Mouse (Mus musculus) intestine, embryonic 14.5 days (tissue): Measurements from ENCODE around the gene Chst5. TPM values are rescaled to one million over a fixed set of nuclear protein-coding genes. Genes with fewer than 3 reads are reported as not detected.
"Not testable (repeated sequence)": the region's sequence is repeated elsewhere in the genome, so short reads cannot be mapped to it uniquely, and the experiment has no call there.

Experiments
- ATAC-seq: fragments of 200-750 bp; cut with Nextera tagmentation; replicated peaks from 2 replicates; pipeline ENCODE4 v1.8.0; 2017; ENCODE audit warnings: low read depth, moderate number of reproducible peaks, moderate TSS enrichment, moderate library complexity; ENCODE audit not compliant: low FRiP score, low TSS enrichment
- DNase-seq: peaks from one replicate; pipeline ENCODE4 v3.0.0-alpha.2; 2018; ENCODE audit warnings: low spot score
- H3K27ac ChIP-seq: fragments of 300-500 bp; sonication (generic); 2 replicates; pipeline ENCODE4 v1.5.1; 2014; ENCODE audit warnings: low read depth, mild to moderate bottlenecking, control low read depth
- H3K27me3 ChIP-seq: fragments of 300-500 bp; sonication (generic); replicated peaks from 2 replicates; pipeline ENCODE4 v1.6.1; 2014; ENCODE audit warnings: low read length, control low read depth; ENCODE audit not compliant: control insufficient read depth, insufficient read depth
- H3K36me3 ChIP-seq: fragments of 300-500 bp; sonication (generic); 2 replicates; pipeline ENCODE4 v1.6.1; 2014; ENCODE audit warnings: low read length, control low read depth; ENCODE audit not compliant: control insufficient read depth, insufficient read depth
- H3K4me1 ChIP-seq: fragments of 300-500 bp; sonication (generic); replicated peaks from 2 replicates; pipeline ENCODE4 v1.6.1; 2014; ENCODE audit warnings: low read length, control low read depth, mixed read lengths; ENCODE audit not compliant: control insufficient read depth, insufficient read depth
- H3K4me2 ChIP-seq: fragments of 300-500 bp; sonication (generic); 2 replicates; pipeline ENCODE4 v1.6.1; 2014; ENCODE audit warnings: low read length
- H3K4me3 ChIP-seq: fragments of 300-500 bp; sonication (generic); 2 replicates; pipeline ENCODE4 v1.5.1; 2014; ENCODE audit warnings: low read depth, low read length, control low read depth, mixed read lengths
- H3K9ac ChIP-seq: fragments of 300-500 bp; sonication (generic); 2 replicates; pipeline ENCODE4 v1.6.1; 2014; ENCODE audit warnings: mild to moderate bottlenecking, low read length
- H3K9me3 ChIP-seq: fragments of 300-500 bp; sonication (generic); 2 replicates; pipeline ENCODE4 v1.6.1; 2016; ENCODE audit warnings: low read length, control low read depth; ENCODE audit not compliant: control insufficient read depth
- WGBS: fragments of 180-500 bp; shearing (Covaris S2); extraction: QIAGEN DNeasy Blood & Tissue Kit; methylation state at CpG from one replicate; pipeline ENCODE4 v1.1.7; 2014; 5-methylcytosine and 5-hydroxymethylcytosine counted together
- polyA plus RNA-seq: library from polyadenylated mRNA; unstranded; fragments of >200 nt; fragmentation: Nextera tagmentation; extraction: Ambion mirVana; gene quantifications from 2 replicates; pipeline ENCODE4 v1.2.1, GENCODE M21; 2014

The Chst5 gene
- polyA plus RNA-seq, 1 experiment from 2014 or later, result 2.1 TPM

DNA sequence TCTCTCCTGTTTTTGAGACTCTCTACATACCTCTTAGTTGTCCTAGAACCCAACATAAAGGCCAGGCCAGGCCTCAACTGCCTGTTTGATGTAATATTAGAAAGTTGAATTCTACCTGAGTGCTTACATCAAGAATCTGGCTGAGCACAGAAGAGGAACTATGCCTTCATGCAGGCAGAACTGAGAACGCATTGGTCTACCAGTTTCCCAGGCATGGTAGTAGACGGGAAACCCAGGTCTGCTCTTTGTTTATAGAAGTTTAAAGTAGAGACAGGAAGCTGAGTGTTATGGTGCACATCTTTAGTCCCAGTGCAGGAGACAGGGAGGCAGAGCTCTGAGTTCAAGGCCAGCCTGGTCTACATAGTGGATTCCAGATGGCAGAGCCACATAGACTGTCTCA, 36.9 kb upstream of the Chst5 start:
- no peaks in the 10 kb centered on the region for H3K4me1 ChIP-seq
- DNase-seq (no peak), ATAC-seq (no peak)
- no peaks in the 10 kb centered on the region for H3K27me3 ChIP-seq
- 73% methylated on average over 2 of the region's 2 CpGs for WGBS
- no peak overlapping the region for H3K4me3 ChIP-seq
- H3K9me3 ChIP-seq, result no peaks in the 10 kb centered on the region
- no peak overlapping the region for H3K4me2 ChIP-seq
- H3K36me3 ChIP-seq, result peaks cover 73% of the 10 kb centered on the region
- no peak overlapping the region for H3K27ac ChIP-seq
- no peak overlapping the region for H3K9ac ChIP-seq

DNA sequence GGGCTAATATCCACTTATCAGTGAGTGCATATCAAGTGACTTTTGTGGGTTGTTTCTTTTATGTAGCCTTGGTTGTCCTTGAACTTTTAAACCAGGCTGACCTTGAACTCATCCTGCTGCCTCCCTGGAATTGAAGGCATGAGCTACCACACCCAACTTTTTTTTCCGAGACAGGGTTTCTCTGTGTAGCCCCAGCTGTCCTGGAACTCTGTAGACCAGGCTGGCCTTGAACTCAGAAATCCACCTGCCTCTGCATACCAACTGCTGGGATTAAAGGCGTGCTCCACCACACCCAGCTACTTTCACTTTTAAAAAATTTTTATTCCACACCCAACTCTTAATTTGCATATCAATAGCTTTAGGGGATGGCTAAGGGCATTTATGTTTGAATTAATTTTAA, 33.3 kb upstream of the Chst5 start:
- H3K4me2 ChIP-seq, result no peak overlapping the region
- ATAC-seq (no peak), DNase-seq (no peak)
- H3K27ac ChIP-seq, result no peak overlapping the region
- no peak overlapping the region for H3K9ac ChIP-seq
- H3K4me1 ChIP-seq, result peaks cover 6% of the 10 kb centered on the region; the same call in 1 of the 2 replicates
- H3K27me3 ChIP-seq, result no peaks in the 10 kb centered on the region
- no peak overlapping the region for H3K4me3 ChIP-seq
- peaks cover 59% of the 10 kb centered on the region for H3K36me3 ChIP-seq
- no peaks in the 10 kb centered on the region for H3K9me3 ChIP-seq
- 86% methylated on average over 2 of the region's 2 CpGs for WGBS

DNA sequence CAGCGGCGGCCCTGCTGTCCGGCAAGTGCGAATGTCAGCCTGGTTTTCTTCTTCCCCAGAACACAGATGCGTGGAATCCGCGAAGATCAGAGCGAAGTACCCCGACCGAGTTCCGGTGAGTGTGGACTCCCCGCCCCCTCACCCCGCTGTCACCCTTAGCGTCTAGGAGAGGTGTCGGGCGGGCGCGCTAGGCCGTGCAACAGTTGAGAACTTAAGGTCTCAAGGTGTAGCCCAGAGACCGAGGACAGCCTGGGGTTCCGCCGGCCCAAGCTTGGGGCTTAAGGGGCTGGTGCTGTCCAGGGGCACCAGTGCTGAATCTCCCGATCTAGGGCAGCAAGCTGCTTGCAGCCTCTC, 30.8 kb upstream of the Chst5 start:
- Histone ChIP-seq H3K36me3 (peaks cover 37% of the 10 kb centered on the region), H3K4me3 (peak overlapping the region; percentile 98), H3K27me3 (no peaks in the 10 kb centered on the region), H3K9ac (peak overlapping the region; percentile 67), H3K4me2 (peak overlapping the region; percentile 69), H3K27ac (peak overlapping the region; percentile 69), H3K4me1 (peaks cover 6% of the 10 kb centered on the region; the same call in 1 of the 2 replicates), H3K9me3 (no peaks in the 10 kb centered on the region)
- ATAC-seq (peak; percentile 12; the same call in 1 of the 2 replicates), DNase-seq (peak; percentile 75)
- under 1% methylated on average over 23 of the region's 23 CpGs for WGBS

DNA sequence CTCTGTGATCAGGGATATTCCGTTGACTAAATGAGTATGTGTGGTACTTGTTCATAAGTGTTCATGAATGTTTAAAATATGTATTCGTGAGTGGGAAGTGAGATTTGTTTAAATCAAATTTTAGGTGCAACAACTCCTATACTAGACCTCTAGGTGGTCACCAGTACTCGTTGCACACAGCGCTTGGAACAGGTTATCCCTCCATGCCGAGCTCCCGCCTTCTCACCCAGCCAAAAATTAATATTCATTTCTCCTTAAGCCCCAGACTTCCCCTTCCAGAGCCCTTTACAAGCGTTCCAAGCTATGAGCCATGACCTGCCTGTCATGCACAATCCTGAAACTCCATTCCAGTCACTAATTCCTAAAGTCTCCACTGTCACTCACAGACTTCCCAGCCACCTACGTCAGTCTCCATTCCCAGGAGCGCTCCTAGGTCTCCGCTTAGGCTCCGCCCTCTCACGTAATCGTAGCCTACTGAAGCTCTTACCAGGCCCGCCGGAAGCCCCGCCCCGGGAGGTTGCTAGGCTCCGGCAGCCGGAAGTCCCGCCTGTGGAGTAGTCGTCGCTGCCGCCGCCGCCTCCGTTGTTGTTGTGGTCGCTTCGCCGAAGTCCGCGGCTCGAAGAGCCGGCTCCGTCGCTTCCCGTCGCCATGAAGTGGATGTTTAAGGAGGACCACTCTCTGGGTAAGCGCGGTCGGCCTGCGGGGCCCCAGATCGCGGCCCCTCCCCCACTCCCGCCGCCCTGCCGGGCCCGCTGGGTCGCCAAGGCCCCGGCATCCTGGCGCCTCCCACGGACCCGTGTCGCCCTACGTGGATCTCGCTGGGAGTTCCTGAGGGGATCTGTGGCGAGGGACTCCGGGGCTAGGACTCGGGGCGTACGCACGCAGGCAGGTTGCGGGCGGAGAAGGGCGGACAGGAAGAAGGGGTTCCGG, 30.2 kb upstream of the Chst5 start, which contains the start of gene Gabarapl2:
Gene Gabarapl2 (plus strand): TSS at position 533 of the 930 bp plus-strand sequence.
- Histone ChIP-seq H3K27me3 (no peaks in the 10 kb centered on the region), H3K4me1 (peaks cover 6% of the 10 kb centered on the region; the same call in 1 of the 2 replicates), H3K4me2 (peak within 1 kb of the TSS; percentile 69), H3K9me3 (no peaks in the 10 kb centered on the region), H3K9ac (peak within 1 kb of the TSS; percentile 67), H3K27ac (peak within 1 kb of the TSS; percentile 69), H3K36me3 (peaks cover 30% of the 10 kb centered on the region), H3K4me3 (peak within 1 kb of the TSS; percentile 98)
- DNase-seq (peak; percentile 93), ATAC-seq (peak; percentile 97)
- under 1% methylated on average over 65 of the region's 65 CpGs for WGBS

DNA sequence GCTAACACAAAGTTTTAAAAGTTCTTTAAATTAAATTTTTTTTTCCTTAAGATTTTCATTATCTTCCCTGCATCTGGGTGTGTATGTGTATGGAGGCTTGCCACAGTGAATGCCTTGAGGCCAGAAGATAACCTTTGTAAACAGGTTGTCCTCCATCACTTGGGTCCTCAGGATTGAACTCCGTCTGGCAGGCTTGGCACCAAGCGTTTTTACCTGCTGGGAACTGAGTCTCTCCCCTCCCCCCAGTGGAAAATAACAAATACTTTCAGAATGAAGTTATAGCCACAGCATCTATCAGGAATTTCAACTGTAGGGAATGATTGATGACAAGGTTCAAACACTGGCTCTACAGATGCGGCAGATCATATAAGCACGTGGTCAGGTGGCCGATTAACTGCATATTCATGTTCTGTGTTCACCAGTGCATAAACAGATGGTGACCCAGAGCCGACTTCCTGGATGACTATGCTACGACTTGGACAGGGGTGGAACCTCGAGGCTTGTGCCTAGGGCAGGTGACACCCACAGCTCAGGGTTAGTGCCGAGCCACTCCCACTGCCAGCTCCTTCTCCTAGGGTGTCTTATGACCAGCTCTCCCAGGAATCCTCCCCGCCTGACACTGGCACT, 29.4 kb upstream of the Chst5 start:
- Histone ChIP-seq H3K27me3 (no peaks in the 10 kb centered on the region), H3K27ac (peak overlapping the region; percentile 34; the same call in 1 of the 2 replicates), H3K36me3 (peaks cover 24% of the 10 kb centered on the region), H3K4me1 (peaks cover 6% of the 10 kb centered on the region; the same call in 1 of the 2 replicates), H3K4me3 (peak overlapping the region; percentile 98), H3K9me3 (no peaks in the 10 kb centered on the region), H3K9ac (peak overlapping the region; percentile 34), H3K4me2 (peak overlapping the region; percentile 69)
- ATAC-seq, result peak; percentile 86
- 5% methylated on average over 10 of the region's 10 CpGs for WGBS
- peak; percentile 76 for DNase-seq

DNA sequence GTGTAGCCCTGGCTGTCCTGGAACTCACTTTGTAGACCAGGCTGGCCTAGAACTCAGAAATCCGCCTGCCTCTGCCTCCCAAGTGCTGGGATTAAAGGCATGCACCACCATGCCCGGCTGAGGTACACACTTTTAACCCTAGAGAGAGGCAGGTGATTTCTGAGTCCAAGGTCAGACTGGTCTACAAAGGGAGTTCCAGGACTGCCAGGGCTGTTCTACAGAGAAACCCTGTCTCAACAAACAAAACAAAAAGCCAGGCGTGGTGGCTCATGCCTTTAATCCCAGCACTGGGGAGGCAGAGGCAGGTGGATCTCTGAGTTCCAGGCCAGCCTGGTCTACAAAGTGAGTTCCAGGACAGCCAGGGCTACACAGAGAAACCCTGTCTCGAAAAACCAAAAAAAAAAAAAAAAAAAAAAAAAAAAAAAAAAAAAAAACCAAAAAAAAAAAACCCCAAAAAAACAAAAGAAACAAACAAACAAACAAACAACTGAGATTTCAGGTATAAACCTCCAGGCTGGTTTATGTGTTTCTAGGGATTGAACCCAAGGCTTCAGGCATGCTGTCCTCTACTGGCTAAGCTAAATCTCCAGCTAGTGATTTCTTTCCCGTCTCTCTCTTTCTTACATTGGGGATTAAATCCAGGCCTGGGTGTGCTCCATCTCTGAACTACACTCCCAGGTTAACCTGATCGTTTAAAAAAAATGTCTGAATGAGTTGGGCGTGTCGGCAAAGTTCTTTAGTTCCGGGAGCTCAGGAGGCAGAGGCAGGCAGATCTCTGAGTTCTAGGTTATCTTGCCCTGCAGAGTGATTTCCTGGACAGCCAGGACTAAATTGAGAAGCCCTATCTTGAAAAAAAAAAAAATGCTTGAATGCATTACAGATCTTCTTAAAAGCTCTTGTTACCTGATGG, 28.1 kb upstream of the Chst5 start:
- 91% methylated on average over 8 of the region's 9 CpGs for WGBS
- not testable (repeated sequence) for H3K4me2 ChIP-seq, DNase-seq, H3K27ac ChIP-seq, H3K9me3 ChIP-seq, H3K27me3 ChIP-seq, H3K4me1 ChIP-seq, ATAC-seq, H3K4me3 ChIP-seq, H3K9ac ChIP-seq
- peaks cover 11% of the 10 kb centered on the region; the same call in 1 of the 2 replicates for H3K36me3 ChIP-seq

DNA sequence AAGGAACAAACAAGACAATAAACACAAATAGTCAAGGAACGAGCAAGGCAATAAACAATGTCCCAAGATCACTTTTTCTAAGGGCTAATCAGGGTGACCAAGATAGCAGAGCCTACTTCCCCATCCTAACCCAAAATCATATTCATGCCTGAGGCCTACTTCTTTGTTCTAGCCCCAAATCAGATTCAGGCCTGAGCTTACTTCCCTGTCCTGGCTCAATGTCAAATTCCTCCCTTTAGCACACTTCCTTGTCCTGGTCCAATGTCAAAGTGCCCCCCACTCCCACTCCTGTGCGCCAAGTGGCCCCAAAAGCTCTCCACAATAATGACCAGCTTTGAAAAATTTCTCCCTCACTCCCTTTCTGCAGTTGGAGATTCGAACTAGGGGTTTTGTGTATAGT, 26.9 kb upstream of the Chst5 start:
- ATAC-seq (no peak), DNase-seq (no peak)
- no peak overlapping the region for H3K27ac ChIP-seq
- H3K27me3 ChIP-seq, result no peaks in the 10 kb centered on the region
- H3K4me1 ChIP-seq, result peaks cover 11% of the 10 kb centered on the region
- WGBS, result 73% methylated on average over 3 of the region's 3 CpGs
- H3K36me3 ChIP-seq, result peaks cover 3% of the 10 kb centered on the region; the same call in 1 of the 2 replicates
- no peak overlapping the region for H3K4me3 ChIP-seq
- H3K9me3 ChIP-seq, result no peaks in the 10 kb centered on the region
- H3K4me2 ChIP-seq, result no peak overlapping the region
- no peak overlapping the region for H3K9ac ChIP-seq

DNA sequence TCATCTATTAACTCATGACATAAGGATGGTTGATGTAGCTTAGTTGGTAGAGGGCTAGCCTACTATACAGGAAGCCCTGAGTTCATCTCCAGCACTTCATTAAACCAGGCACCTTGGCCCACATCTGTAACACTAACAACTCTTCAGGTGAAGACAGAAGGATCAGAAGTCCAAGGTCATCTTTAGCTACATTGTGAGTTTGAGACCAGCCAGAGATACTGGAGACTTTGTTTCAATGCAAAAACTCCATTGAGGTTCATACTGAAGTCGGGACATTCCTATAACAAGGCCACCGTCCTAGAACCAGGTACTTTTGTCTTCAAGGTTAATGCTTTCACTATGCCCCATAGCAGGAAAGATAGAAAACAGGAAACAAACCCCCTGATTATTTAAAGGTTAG, 24.0 kb upstream of the Chst5 start:
- no peaks in the 10 kb centered on the region for H3K27me3 ChIP-seq
- H3K4me2 ChIP-seq, result peak overlapping the region; percentile 87
- no peak overlapping the region for H3K9ac ChIP-seq
- DNase-seq (no peak), ATAC-seq (no peak; the same call in 1 of the 2 replicates)
- WGBS, result 89% methylated on average over 2 of the region's 2 CpGs
- peaks cover 10% of the 10 kb centered on the region for H3K4me1 ChIP-seq
- H3K36me3 ChIP-seq, result no peaks in the 10 kb centered on the region
- no peak overlapping the region for H3K27ac ChIP-seq
- no peak overlapping the region for H3K4me3 ChIP-seq
- H3K9me3 ChIP-seq, result no peaks in the 10 kb centered on the region
